Mouse (Mus musculus) left cerebral cortex, postnatal 25 days (tissue): ENCODE measurements around the gene Rela. TPM values are rescaled to one million over a fixed set of nuclear protein-coding genes. Genes with fewer than 3 reads are reported as not detected.
A peak's percentile ranks its signal among the peaks of the same experiment; 100 is the strongest.

Experiments used
- DNase-seq, 2 experiments: peaks; one replicate each; pipeline ENCODE4 v3.0.0; 2022; ENCODE audit warnings: low spot score in 2 of 2, mixed read lengths in 1 of 2
- intact Hi-C: fragments of 180-260 bp; cut with DNase I; formaldehyde crosslinking; loops from one replicate; pipeline ENCODE4 v1.15.1; 2025
- total RNA-seq, 2 experiments: library from RNA; stranded (reverse); gene quantifications; 2 replicates each; pipeline ENCODE4 v1.2.3; 2021

Rela gene
- total RNA-seq, 2 experiments from 2014 or later = 20.5 to 20.6 TPM

DNA sequence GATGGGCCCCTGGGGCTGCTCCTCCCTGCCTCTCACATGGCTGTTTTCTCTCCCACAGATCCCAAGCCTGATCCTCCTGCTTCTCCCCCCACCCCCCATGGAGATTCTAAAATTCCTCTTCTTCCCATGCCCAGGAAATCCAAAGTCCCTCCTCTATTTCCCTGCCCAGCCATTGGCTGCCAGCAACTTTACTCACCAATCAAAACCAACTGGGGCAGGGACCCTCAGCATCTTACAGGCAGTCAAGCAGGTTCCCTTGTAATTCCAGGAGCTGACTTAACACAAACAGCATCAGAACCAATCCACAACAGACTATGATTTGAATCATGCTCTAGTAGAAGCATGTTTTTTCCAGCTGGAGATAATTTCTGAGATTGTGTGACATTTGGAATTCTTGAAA, 7.4 kb upstream of the Rela start:
- intact Hi-C loops = loop anchor here (2.0 kb wide), 1 partner anchor 17 kb away; no protein-coding TSS in a partner anchor
- DNase-seq = no peak

DNA sequence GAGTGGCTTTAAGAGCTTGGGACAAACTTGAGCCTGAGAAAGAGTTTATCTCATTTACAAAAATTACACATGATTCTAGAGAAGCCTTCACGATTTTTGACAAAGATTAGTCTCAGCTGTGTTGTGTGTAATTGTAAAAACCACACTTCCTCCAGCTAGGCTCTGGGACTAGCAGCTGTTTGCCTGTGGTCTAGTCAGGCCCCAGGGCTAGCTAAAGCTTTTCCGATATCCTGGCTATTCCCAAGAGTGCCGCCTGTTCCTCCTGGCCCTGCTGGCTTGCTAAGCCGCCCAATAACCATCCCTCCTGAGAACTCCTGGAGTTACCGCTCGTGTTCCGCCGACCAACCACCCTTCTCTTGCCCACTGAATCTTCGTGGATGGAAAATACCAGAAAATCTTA, 5.2 kb upstream of the Rela start:
- DNase-seq = no peak
- intact Hi-C loops = no loop called here

DNA sequence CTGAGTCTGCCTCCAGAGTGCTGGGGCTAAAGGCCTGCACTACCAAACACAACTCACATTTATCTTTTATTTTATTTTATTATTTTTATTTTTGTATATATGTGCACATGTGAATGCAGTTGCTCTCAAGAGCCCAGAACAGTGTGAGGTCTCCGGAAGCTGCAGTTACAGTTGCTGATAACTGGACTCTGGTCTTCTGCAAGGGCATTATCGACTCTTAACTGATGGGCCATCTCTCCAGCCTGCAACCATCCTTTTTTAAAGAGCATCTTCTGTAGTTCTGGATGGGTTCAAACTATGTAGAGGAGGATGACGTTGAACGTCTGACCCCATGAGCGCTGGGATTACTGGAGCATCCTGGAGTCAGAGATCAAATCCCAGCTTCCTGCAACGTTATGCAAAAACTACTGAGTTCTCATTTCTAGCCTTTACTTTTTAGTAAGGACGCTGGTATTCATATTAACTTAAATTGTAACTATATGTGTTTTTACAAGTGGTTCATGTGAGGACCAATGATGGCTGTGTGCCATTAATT, 1.2 kb upstream of the Rela start:
- no peak for DNase-seq
- intact Hi-C loops = loop anchor here (2.0 to 5.0 kb wide), 2 partner anchors 34 to 53 kb away; partner anchors contain the start of genes Map3k11, Pcnx3 and Rnaseh2c

DNA sequence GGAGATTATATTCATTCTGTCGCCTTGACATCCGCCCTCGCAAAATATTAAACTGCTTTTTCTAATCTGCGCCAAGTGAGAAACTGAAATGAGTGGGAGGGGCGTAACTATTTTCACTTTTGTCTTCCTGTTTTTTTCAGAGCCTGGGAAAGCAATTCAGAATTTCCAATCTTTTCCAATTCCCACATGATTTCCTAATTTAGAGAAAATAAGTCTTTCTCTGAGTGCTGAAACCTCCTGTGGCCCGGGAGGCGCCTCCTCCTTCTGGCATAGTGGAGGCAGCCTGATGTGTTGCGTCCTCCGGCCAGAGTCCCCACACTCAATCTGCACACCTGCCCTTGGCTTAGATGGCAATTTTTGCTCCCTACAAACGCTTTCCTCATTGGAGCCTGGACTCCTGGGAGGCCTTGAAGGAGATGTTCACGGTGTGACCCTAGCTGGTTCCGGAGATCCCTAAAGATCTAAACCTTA, 677 bp upstream of the Rela start:
- intact Hi-C loops = loop anchor here (1.0 to 5.0 kb wide), 3 partner anchors 26 to 52 kb away; partner anchors contain the start of genes Kat5, Map3k11, Pcnx3 and Rnaseh2c
- DNase-seq = peak in 1 of 2 experiments; percentile 26

DNA sequence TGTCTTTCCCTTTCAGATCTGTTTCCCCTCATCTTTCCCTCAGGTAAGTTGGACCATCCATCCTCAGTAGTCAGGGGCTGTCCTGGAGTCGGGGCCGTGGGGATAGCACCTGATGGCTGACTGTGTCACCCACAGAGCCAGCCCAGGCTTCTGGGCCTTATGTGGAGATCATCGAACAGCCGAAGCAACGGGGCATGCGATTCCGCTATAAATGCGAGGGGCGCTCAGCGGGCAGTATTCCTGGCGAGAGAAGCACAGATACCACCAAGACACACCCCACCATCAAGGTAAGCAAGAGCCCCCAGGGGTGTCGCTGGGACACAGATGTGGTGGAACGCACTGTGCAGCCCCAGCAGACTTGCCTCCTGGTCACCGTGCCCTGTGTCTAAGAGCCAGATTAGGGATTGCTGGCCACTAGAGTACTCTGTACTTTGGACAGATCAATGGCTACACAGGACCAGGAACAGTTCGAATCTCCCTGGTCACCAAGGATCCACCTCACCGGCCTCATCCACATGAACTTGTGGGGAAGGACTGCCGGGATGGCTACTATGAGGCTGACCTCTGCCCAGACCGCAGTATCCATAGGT, 1.2 kb downstream of the Rela start:
- intact Hi-C loops = loop anchor here (5.0 kb wide), 1 partner anchor 36 kb away; the partner anchor contains the start of gene Rnaseh2c
- no peak for DNase-seq

DNA sequence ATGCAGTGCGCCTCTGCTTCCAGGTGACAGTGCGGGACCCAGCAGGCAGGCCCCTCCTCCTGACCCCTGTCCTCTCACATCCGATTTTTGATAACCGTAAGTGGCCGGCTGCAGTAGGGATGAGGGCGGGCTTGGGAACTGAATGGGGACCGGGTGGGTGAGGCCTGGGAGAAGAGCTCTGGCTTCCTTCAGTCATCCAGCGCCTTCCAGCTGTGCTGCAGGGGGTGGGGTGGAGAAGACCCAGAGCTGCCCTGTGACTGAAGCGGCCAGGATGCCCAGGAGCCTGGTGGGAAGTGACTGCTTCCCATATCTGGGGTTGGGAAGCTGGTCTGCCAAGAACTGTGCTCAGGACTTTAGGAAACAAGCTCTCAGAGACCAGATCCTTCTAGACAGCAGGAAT, 3.1 kb downstream of the Rela start:
- intact Hi-C loops = no loop called here
- no peak for DNase-seq

DNA sequence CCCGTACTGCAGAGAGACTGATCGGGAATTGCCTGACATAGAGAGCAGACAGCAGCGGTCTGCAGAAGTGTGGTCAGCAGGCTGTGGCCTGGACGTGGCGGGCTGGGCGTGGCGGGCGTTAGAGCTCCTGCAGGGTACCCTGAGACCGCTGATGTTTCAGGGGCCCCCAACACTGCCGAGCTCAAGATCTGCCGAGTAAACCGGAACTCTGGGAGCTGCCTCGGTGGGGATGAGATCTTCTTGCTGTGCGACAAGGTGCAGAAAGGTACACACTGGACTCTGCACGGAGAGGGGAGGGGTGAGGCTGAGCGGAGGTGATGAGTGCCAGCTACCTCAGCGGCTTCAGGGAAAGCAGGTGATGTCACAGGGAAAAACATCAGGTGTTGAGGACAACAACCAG, 3.7 kb downstream of the Rela start:
- intact Hi-C loops = no loop called here

DNA sequence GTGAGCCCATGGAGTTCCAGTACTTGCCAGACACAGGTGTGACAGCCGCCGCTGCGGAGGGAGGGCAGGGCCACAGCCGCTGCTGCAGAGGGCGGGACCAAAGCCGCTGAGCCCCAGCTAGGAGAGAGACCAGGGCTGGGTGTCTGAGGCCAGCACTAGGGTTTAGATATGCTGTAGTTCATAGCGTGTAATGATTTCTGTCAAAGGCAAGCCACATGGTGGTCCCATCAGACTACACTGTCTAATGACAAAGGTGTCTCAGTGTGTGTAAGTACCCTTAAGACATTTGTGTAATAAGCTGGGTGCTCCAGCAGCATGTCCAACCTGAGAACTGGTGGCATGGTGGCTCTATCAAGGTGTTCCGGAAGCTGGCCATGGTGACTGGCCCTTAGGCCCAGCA, 4.4 kb downstream of the Rela start:
- intact Hi-C loops = no loop called here
- DNase-seq = no peak

More for the DNA sequence above, 3.7 kb downstream of the Rela start:
- DNase-seq = no peak

DNA sequence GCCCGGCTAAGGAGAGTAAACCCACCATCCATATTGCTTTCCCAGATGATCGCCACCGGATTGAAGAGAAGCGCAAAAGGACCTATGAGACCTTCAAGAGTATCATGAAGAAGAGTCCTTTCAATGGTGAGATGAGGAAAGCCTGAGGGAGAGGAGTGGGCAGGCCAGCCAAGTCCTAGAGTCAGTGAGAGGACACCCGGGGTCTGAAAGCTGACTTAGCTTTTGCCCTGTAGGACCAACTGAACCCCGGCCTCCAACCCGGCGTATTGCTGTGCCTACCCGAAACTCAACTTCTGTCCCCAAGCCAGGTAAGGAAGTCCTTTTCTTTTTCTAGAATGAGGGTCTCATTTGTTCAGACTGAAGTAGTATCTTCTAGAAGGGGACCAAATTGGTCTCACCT, 8.0 kb downstream of the Rela start:
- intact Hi-C loops = no loop called here
- no peak for DNase-seq

DNA sequence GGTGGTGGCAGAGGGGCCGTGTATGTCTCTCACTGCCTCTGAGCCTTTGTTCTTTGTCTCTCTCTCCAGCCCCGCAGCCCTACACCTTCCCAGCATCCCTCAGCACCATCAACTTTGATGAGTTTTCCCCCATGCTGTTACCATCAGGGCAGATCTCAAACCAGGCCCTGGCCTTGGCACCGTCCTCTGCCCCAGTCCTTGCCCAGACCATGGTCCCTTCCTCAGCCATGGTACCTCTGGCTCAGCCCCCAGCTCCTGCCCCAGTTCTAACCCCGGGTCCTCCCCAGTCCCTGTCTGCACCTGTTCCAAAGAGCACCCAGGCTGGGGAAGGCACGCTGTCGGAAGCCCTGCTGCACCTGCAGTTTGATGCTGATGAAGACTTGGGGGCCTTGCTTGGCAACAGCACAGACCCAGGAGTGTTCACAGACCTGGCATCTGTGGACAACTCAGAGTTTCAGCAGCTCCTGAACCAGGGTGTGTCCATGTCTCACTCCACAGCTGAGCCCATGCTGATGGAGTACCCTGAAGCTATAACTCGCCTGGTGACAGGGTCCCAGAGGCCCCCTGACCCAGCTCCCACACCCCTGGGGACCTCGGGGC, 9.5 kb downstream of the Rela start:
- intact Hi-C loops = no loop called here
- no peak for DNase-seq

DNA sequence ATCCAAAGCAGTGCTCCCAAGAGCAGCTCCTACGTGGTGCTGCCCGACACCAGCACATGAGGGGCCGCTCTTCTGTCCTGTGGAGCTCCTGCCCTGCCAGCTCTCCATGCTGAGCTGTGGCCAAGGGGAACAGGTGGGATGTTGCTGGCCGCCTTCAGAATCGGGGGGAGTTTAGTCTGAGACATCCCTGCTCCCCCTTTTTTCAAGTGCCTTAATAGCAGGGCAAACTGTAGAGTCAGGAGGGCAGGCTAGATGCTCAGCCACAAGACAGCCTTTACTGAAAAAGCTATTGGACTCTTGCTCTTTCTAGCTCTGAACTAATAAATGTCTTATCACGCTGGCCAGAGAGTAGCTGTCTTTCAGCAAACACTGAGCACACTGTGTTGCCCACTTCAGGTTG, 10.5 kb downstream of the Rela start:
- intact Hi-C loops = no loop called here

DNA sequence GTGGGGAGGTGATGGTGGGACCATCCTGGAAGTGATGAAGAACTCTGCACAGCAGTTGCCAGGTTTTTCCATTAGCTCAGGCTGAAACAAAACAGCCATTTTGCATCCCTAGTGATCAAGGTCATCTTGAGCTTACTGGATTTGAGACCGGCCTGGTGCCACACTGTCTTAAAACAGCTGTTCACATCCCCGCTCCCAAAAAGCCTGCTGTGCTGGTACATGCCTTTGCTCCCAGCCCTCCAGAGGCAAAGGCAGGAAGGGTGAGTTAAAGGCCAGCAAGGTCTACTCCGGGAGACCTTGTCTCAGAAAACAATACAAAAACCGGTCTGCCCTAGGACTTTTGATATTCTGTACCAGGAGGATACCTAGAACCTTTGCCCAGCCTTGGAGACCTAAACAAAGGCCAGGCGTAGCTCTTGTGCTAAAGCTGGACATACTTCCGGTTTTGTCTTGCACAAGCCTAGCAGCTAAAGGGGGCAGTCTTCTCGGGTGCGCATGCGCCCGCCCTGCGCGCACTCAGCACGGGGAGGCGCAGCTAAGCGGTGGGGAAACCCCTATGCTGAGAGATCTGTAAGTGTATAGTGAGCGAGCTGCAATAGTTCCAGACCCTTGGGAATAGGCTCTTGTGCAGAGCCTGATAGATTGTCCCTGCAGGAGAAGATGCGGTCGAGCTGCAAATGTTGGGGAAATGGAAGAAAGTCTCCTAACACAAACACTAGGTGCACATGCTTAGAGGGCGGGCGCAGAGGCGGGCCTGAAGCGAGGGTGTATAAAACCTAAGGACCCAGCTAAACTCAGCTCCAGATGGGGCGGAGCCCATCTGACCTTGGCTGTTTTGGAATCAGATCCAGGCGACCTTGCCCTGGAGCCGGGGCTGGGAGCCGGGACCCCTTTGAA, 11.4 kb downstream of the Rela start:
- intact Hi-C loops = no loop called here
- DNase-seq = peak; percentile 85 to 89

More for the DNA sequence above, 10.5 kb downstream of the Rela start:
- no peak for DNase-seq

DNA sequence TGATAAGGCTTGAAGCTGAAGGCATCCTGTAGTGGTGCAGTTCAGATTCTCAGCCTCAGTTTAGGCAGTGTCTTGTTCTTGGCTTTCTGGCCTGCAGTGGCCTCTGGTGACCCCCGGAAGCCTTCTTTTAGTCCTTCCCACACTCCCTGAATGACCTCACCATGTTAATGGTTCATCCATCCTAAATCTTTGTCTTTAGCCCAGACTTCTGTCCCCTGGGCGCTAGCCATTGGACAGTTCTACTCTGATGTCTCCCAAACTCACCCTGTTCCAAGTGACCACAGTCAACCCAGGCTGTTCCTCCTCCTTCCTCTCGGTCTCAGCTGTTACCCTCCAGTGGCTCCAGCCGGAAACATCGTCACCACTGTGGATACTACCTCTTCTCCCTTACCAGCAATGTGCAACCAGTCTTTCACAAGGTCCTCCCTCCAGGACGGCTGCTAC, 12.0 kb downstream of the Rela start:
- no peak for DNase-seq
- intact Hi-C loops = no loop called here

DNA sequence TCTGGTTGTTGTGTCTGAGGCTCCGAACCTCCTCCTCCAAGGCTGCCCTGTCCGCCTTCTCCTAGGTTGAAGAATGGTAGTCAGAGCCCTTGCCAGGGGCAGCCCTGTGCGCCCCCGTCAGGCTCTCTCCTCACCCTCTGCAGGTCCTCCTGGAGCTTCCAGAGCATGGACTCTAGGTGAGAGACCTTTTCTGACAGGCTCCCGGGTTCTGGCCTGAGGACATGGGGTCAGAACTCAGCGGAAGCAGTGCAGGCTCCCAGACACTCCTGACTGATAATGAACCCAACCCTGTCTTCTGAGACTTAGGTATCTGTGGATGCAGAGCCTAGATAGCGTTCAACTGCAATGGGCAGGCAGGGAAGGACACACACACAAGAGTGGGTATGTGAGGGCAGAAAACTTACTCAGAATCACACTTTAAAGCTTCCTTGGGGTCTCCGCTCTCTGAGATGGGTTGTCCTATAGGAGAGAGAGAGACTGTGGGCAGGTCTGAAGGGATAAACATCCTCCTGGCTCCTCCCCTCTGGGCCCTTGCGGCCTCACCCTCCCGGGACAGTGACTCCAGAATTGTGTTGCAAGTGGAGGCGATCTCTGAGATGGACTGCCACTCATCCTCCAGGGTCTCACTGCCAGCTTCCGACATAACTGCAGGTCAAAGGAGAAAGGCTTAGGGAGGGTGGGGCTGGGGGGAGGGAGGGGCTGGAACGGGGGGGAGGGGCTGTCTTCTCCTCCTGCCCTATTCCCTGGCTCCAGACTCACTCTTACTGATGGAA, 14.4 kb downstream of the Rela start:
- DNase-seq = no peak

DNA sequence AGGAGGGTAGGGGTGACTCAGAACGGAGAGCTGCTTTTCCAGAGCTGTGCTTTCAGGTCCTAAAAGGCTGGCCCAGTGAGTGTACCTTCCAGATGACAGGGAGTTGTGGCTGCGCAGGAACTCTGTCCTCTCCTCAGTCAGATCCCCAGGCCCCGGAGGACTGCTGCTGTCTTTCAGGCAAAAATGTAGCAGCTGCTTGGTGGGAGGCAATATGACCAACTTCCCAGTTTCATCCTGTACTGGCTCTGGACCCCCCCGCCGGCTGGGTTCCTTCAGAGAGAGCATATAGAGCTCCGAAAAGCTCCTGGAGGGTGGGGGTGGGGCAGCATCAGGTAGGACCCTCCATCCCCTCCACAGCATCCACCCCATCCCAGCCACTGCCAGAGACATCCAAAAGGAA, 15.3 kb downstream of the Rela start:
- DNase-seq = peak in 1 of 2 experiments; percentile 59
- intact Hi-C loops = no loop called here

More for the DNA sequence above, 14.4 kb downstream of the Rela start:
- intact Hi-C loops = no loop called here

DNA sequence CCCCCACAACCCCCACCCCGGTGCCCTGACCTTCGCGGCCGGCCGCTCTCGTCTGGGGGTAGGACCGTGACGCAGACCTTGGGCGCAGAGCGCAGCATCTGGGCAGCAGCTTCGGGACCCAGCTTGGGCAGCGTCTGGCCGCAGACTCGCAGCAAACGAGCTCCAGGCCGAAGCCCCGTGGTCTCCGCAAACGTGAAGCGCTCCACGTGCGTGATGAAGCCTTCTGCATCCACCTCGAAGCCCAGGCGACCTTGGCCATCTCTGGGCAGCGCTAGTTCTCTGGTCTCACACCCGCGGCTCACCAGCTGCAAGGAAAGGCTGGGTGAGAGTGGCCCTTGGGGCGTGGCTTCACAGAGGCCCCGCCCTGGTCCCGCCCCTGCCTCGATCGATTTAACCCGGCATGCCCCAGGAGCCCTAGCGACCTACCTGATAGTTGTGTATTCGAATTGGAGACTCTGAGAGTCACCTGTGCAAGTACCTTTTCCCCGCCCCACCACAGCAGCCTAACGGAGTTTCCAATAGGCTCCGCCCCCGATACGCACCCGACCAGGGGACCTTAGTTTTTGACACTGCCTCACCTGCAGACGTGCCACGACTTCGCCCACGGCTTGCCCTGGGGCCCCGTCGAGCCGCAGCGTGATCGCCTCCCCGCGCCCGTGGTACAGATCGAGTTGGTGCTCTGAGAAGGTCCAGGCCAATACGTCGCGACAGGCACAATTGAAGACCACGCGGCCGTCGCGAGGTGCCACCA, 16.9 kb downstream of the Rela start:
- DNase-seq = no peak
- intact Hi-C loops = no loop called here

DNA sequence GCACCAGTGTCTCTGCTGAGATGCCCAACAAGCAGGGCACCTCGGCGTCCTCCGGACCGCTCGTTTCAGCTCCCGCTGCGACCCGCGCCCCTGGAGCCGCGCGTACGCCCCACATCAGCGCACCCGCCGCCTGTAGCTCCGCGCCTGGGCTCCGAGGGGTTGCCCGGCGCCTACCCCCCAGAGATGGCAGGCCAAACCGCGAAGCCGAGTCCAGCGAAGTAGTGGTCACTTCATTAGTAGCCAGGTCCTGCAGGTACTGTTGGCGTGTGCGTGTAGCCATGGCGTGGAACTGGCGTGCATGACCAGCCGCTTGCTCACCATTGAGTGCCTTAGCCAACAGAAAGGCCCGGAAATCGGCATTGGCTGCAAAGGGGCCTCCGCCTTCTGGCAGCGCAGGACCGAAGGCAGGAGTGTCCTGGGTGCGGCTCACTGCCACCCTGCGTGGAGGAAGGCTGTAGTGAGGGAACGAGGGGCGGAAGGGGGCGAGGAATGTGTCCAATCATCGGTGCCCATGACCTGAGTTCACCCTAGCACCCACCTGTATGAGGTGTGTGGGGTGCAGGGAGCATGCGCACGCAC, 17.5 kb downstream of the Rela start:
- intact Hi-C loops = no loop called here
- no peak for DNase-seq
